Mouse (Mus musculus): ENCODE data around the gene Mfap1b. TPM values are rescaled to one million over a fixed set of nuclear protein-coding genes. Genes with fewer than 3 reads are reported as not detected.

The Mfap1b gene
- 39.7 TPM for polyA plus RNA-seq (2014; fragmentation: Illumina TruSeq; extraction: RNeasy Lipid Tissue Mini Kit (QIAGEN cat#74804); ENCODE audit: low read depth, low replicate concordance)

GRCm38 (mm10) chr2:121473301-121474179 lies at the start of gene Mfap1b:
Mfap1b (minus strand) TSS chr2:121474067.

DNA sequence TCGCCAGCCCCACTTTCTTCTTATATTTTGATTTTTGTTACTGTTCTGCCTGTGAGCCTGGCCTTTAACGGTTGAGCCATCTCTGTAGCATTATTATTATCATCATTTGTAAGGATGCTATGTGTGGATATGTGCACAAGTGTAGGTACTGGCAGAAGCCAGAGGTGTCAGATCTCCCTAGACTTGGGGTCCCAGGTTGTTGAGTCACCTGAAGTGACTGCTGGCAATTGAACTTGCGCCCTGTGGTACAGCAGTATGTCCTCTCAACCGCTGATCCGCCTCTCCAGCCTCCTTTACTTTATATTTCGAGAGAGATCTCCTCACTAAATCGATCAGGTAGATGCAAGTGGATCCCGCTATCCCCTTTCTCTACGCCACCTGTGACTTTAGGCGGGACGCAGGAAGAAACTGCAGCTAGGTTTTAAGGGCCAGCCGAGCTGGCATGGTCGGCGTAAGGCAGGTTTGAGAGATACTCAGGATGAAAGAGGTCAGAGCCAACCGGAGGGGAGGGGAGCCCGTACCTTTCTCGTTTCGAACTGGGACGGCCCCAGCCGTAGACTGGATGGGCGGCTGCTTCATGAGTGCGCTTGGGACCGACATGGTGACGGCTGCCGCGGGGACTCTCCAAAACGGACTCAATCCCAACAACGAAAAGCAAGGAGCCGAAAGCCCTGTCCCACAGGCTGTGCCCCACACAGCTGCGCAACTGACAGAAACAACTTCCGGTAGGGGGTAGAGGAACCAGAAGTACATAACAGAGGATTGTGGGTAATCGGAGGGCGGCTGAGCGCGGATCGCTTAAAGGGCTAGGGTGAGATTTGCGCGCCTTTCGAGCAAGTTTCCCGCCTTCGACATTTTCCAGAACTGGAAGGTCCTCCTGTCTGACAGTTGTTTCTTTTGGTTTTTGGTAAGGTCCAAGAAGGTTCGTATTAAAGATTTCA lies 32.3 kb upstream of the Mfap1b start, which contains the start of the genes Mfap1a and Wdr76:
TSS of gene Mfap1a (minus strand) at position 724 of the 941 bp plus-strand sequence.
TSS of gene Wdr76 (plus strand) at position 782 of the 941 bp plus-strand sequence.

DNA sequence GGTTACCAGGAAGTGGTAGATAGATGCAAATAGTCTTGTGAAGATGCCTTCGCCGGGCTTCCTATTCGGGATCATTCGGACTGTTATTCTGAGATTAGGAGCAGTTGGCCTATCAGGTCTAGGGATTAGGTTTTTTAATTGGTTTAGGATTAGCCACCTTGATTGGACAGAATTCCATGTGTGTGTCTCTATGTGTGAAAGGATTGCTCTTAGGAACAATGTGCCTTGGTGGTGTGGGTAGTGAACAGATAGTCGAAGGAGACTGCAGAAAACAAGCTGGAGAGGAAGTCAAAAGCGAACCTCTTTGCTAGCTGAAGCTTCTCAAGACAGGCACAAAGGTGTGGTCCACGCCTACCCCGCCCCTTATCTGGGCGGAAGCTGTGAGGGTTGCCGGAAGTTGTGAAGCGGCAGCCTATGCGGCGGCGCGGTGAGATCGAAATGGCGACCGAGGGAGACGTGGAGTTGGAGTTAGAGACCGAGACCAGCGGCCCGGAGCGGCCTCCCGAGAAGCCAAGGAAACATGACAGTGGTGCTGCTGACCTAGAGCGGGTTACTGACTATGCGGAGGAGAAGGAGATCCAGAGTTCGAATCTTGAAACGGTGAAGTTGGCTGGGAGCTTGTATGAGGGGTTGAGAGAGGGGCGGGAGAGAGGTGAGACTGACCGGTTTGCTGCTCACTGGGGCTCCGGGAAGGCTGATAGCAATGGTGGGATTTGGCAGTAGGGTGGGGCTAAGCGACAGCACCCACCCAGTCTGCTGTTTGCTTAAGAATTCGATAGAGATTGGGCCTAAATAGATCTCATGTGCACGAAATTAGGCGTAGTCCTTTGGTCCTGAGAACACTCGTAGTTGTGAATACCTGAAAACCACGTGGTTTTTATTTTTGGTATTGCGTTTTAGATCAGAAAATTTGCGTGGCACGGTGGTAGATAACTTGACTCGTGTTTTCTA lies 16.9 kb downstream of the Mfap1b start, which contains the start of gene Serinc4:
TSS of gene Serinc4 (minus strand) at position 90 of the 951 bp plus-strand sequence.

GRCm38 (mm10) chr2:121452990-121453389 lies 20.9 kb downstream of the Mfap1b start, which contains the start of gene Hypk:
Hypk (plus strand) TSS chr2:121453290.

GRCm38 (mm10) chr2:121448739-121449535 lies 24.9 kb downstream of the Mfap1b start, which contains the start of gene Serf2:
Serf2 (plus strand) TSS chr2:121449195.

GRCm38 (mm10) chr2:121444178-121444577 lies 29.7 kb downstream of the Mfap1b start, which contains the start of gene Ell3:
Ell3 (minus strand) TSS chr2:121444278.

DNA sequence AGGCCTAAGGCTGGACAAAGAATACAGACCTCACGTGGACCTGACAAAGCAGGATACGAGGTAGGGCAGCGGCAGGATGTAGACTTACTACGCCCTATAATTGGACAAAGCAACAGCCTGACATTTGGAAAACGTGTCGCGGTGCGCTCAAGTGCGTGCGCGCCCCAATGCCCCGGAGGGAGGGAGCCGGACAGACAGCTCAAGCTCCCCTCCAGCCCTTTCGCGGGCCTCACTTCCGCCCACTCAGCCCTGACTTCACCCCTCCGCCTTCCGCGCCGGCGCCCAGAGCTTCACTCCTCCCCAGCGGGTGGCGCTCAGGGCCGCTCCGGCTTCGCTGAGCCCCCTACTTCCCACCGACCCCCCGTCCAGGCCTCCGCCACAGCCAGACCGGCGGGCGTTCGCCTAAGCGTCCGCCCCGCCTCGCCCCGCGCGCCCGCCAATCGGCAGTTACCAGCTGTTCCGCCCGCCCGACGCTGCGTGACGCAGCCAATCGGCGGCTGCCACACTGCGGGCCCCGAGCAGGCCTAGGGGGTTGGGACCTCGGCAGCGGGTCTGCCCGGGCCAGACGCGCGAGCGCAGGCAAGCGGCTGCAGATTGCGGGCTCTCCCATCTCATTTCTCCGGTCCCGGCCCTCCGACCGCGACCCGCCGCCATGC lies 60.4 kb downstream of the Mfap1b start, which contains the start of the genes Pdia3 and Catsper2:
TSS of gene Pdia3 (plus strand) at position 389 of the 656 bp plus-strand sequence.
TSS of gene Catsper2 (minus strand) at position 406 of the 656 bp plus-strand sequence.

Other genes starting within 250 kb of the Mfap1b start
- gene Trp53bp1, start 202.7 kb downstream of the Mfap1b start, polyA plus RNA-seq (2014; fragmentation: Illumina TruSeq; extraction: RNeasy Lipid Tissue Mini Kit (QIAGEN cat#74804); ENCODE audit: low read depth, low replicate concordance): 24.0 TPM
- 2.9 TPM for gene Map1a, start 184.5 kb downstream of the Mfap1b start, polyA plus RNA-seq (2014; fragmentation: Illumina TruSeq; extraction: RNeasy Lipid Tissue Mini Kit (QIAGEN cat#74804); ENCODE audit: low read depth, low replicate concordance)
- gene Ppip5k1, start 118.7 kb downstream of the Mfap1b start, polyA plus RNA-seq (2014; fragmentation: Illumina TruSeq; extraction: RNeasy Lipid Tissue Mini Kit (QIAGEN cat#74804); ENCODE audit: low read depth, low replicate concordance): 70.3 TPM
- 1.8 TPM for gene Ckmt1, start 116.4 kb downstream of the Mfap1b start, polyA plus RNA-seq (2014; fragmentation: Illumina TruSeq; extraction: RNeasy Lipid Tissue Mini Kit (QIAGEN cat#74804); ENCODE audit: low read depth, low replicate concordance)
- 0.21 TPM for gene Strc, start 86.9 kb downstream of the Mfap1b start, polyA plus RNA-seq (2014; fragmentation: Illumina TruSeq; extraction: RNeasy Lipid Tissue Mini Kit (QIAGEN cat#74804); ENCODE audit: low read depth, low replicate concordance)
- 115 TPM for gene Pdia3, start 60.3 kb downstream of the Mfap1b start, polyA plus RNA-seq (2014; fragmentation: Illumina TruSeq; extraction: RNeasy Lipid Tissue Mini Kit (QIAGEN cat#74804); ENCODE audit: low read depth, low replicate concordance)
- gene Catsper2, start 60.3 kb downstream of the Mfap1b start, polyA plus RNA-seq (2014; fragmentation: Illumina TruSeq; extraction: RNeasy Lipid Tissue Mini Kit (QIAGEN cat#74804); ENCODE audit: low read depth, low replicate concordance): 5.0 TPM
- 0.26 TPM for gene Ell3, start 29.8 kb downstream of the Mfap1b start, polyA plus RNA-seq (2014; fragmentation: Illumina TruSeq; extraction: RNeasy Lipid Tissue Mini Kit (QIAGEN cat#74804); ENCODE audit: low read depth, low replicate concordance)
- gene Serf2, start 24.9 kb downstream of the Mfap1b start, polyA plus RNA-seq (2014; fragmentation: Illumina TruSeq; extraction: RNeasy Lipid Tissue Mini Kit (QIAGEN cat#74804); ENCODE audit: low read depth, low replicate concordance): 543 TPM
- gene Hypk, start 20.8 kb downstream of the Mfap1b start, polyA plus RNA-seq (2014; fragmentation: Illumina TruSeq; extraction: RNeasy Lipid Tissue Mini Kit (QIAGEN cat#74804); ENCODE audit: low read depth, low replicate concordance): 17.4 TPM
- gene Serinc4, start 17.3 kb downstream of the Mfap1b start, polyA plus RNA-seq (2014; fragmentation: Illumina TruSeq; extraction: RNeasy Lipid Tissue Mini Kit (QIAGEN cat#74804); ENCODE audit: low read depth, low replicate concordance): not detected
- gene Mfap1a, start 32.6 kb upstream of the Mfap1b start, polyA plus RNA-seq (2014; fragmentation: Illumina TruSeq; extraction: RNeasy Lipid Tissue Mini Kit (QIAGEN cat#74804); ENCODE audit: low read depth, low replicate concordance): 33.2 TPM
- 1.3 TPM for gene Wdr76, start 32.7 kb upstream of the Mfap1b start, polyA plus RNA-seq (2014; fragmentation: Illumina TruSeq; extraction: RNeasy Lipid Tissue Mini Kit (QIAGEN cat#74804); ENCODE audit: low read depth, low replicate concordance)

Measured in heart, adult 10 weeks (tissue).